Comparison of ENCODE assay signal across 10 mouse cellular contexts in genomic region chr19:10397479-10398153, GRCm38 (mm10). TPM values are rescaled to one million over a fixed set of nuclear protein-coding genes. Genes with fewer than 3 reads are reported as not detected.
DNase-seq lines count a peak whose midpoint lies in the region; ATAC-seq and TF ChIP-seq lines count a peak whose summit lies in the region.
"Had no signal": no experiment of that assay in that cellular context is flagged by ENCODE, and none has a peak within 500 bp of the region (broad histone marks: within the 10 kb centered on the region; RNA-seq: fewer than 3 reads in every experiment).

No protein-coding gene starts in this region.

- TF ChIP-seq CTCF in cortical plate, adult 2 months (IDR thresholded peaks at IDR 0.05; ENCODE audit: extremely low read depth, insufficient read depth, low read length) = no peak

- H3K27ac ChIP-seq in midbrain, embryonic 13.5 days = 0 out of 2 replicates have a peak overlapping the region, but pooled peaks have one; percentile 6
- H3K27ac ChIP-seq in midbrain, embryonic 16.5 days (ENCODE audit: low read length) = no peak overlapping the region
- peak overlapping the region; percentile 93 for H3K27ac ChIP-seq in cortical plate, adult 2 months (ENCODE audit: insufficient read depth, low read length)
- H3K27ac ChIP-seq: hindbrain, embryonic 14.5 days; limb, embryonic 13.5 days; stomach, embryonic 15.5 days had no signal

- ATAC-seq in midbrain, embryonic 13.5 days = no peak
- no peak for ATAC-seq in midbrain, embryonic 16.5 days
- no peak for ATAC-seq in megakaryocyte progenitor cell, adult 5-6 weeks (replicated peaks; ENCODE audit: poor library complexity)

- H3K27me3 ChIP-seq in midbrain, embryonic 13.5 days = no peaks in the 10 kb centered on the region
- H3K27me3 ChIP-seq in midbrain, embryonic 16.5 days (ENCODE audit: control insufficient read depth, insufficient read depth, low read depth, low read length) = no peaks in the 10 kb centered on the region
- H3K27me3 ChIP-seq: stomach, embryonic 15.5 days had no signal

- H3K4me2 ChIP-seq in midbrain, embryonic 13.5 days (replicated peaks) = no peak overlapping the region
- H3K4me2 ChIP-seq in midbrain, embryonic 16.5 days (ENCODE audit: low read length) = no peak overlapping the region
- H3K4me2 ChIP-seq: hindbrain, embryonic 14.5 days; limb, embryonic 13.5 days; stomach, embryonic 15.5 days had no signal

- H3K9ac ChIP-seq in midbrain, embryonic 13.5 days (replicated peaks) = no peak overlapping the region
- no peak overlapping the region for H3K9ac ChIP-seq in midbrain, embryonic 16.5 days (ENCODE audit: low read depth, low read length)
- H3K9ac ChIP-seq: hindbrain, embryonic 14.5 days; limb, embryonic 13.5 days; stomach, embryonic 15.5 days had no signal

- H3K36me3 ChIP-seq in midbrain, embryonic 13.5 days = no peaks in the 10 kb centered on the region
- H3K36me3 ChIP-seq in midbrain, embryonic 16.5 days (ENCODE audit: control insufficient read depth, insufficient read depth, low read length) = no peaks in the 10 kb centered on the region
- H3K36me3 ChIP-seq: limb, embryonic 13.5 days; stomach, embryonic 15.5 days had no signal

- no peak for TF ChIP-seq POLR2A in cortical plate, adult 2 months (IDR thresholded peaks at IDR 0.05; ENCODE audit: extremely low read depth, insufficient read depth, low read length)

- H3K9me3 ChIP-seq in midbrain, embryonic 13.5 days = no peaks in the 10 kb centered on the region
- no peaks in the 10 kb centered on the region for H3K9me3 ChIP-seq in midbrain, embryonic 16.5 days (replicated peaks; ENCODE audit: control insufficient read depth, low read length, poor library complexity, severe bottlenecking)
- H3K9me3 ChIP-seq: limb, embryonic 13.5 days; stomach, embryonic 15.5 days had no signal

- no peak overlapping the region for H3K4me3 ChIP-seq in midbrain, embryonic 13.5 days (replicated peaks)
- no peak overlapping the region for H3K4me3 ChIP-seq in midbrain, embryonic 16.5 days (ENCODE audit: low read depth, low read length)
- no peak overlapping the region for H3K4me3 ChIP-seq in cortical plate, adult 2 months (ENCODE audit: insufficient read depth, low read length)
- H3K4me3 ChIP-seq: limb, embryonic 13.5 days; stomach, embryonic 15.5 days had no signal

- peaks cover 54% of the 10 kb centered on the region for H3K4me1 ChIP-seq in midbrain, embryonic 13.5 days (replicated peaks)
- peaks cover 10% of the 10 kb centered on the region for H3K4me1 ChIP-seq in midbrain, embryonic 16.5 days (ENCODE audit: control insufficient read depth, insufficient read depth, low read length)
- H3K4me1 ChIP-seq in cortical plate, adult 2 months (ENCODE audit: control insufficient read depth, insufficient read depth, low read length) = peaks cover 16% of the 10 kb centered on the region
- H3K4me1 ChIP-seq: limb, embryonic 13.5 days had no signal

- WGBS in midbrain, embryonic 13.5 days = 37% methylated on average over 8 of the region's 8 CpGs
- 44% methylated on average over 8 of the region's 8 CpGs for WGBS in midbrain, embryonic 16.5 days

- peak; percentile 77 to 86 for DNase-seq in left cerebral cortex, adult 9 months (ENCODE audit: low spot score in 2 of 2)
- DNase-seq in spleen, postnatal 10 days (ENCODE audit: low spot score in 2 of 2) = no peak
- no peak for DNase-seq in B cell, adult 2 months

RNA-seq across cellular contexts. Expression of gene Syt7, which starts 8.7 kb away (rescaled TPM):
- 8.2 and 8.8 TPM in 2 replicates for polyA plus RNA-seq in midbrain, embryonic 13.5 days (2015; fragmentation: Nextera tagmentation; extraction: Ambion mirVana)
- polyA plus RNA-seq in midbrain, embryonic 16.5 days (2015; fragmentation: Nextera tagmentation; extraction: Ambion mirVana) = 13.6 and 15.5 TPM in 2 replicates
- polyA plus RNA-seq in cortical plate, adult 2 months (2012; rRNA removed) = 213 and 252 TPM in 2 replicates
- not detected in 2 replicates for total RNA-seq in megakaryocyte progenitor cell, adult 5-6 weeks (2015)
- not detected in 2 replicates for total RNA-seq in megakaryocyte progenitor cell, adult 5-6 weeks (2017)

RNA-seq across cellular contexts. Expression of gene Lrrc10b, which starts 59.7 kb away (rescaled TPM):
- 0.71 and 0.76 TPM in 2 replicates for polyA plus RNA-seq in midbrain, embryonic 13.5 days (2015; fragmentation: Nextera tagmentation; extraction: Ambion mirVana)
- 1.9 and 2.0 TPM in 2 replicates for polyA plus RNA-seq in midbrain, embryonic 16.5 days (2015; fragmentation: Nextera tagmentation; extraction: Ambion mirVana)
- polyA plus RNA-seq in cortical plate, adult 2 months (2012; rRNA removed) = 9.5 and 24.2 TPM in 2 replicates
- total RNA-seq in megakaryocyte progenitor cell, adult 5-6 weeks (2015) = not detected in 2 replicates
- not detected in 2 replicates for total RNA-seq in megakaryocyte progenitor cell, adult 5-6 weeks (2017)

Comparison
In these comparisons a context has a peak if more than half of its experiments do, and no peak if none do; other contexts are left out.
1. DNase-seq: peak in left cerebral cortex, adult 9 months (2 of 2); none in spleen, postnatal 10 days (0 of 2) and B cell, adult 2 months (0 of 2).
2. RNA of gene Syt7, which starts 8.7 kb away (polyA plus RNA-seq): 213 to 252 TPM in cortical plate, adult 2 months; 13.6 to 15.5 TPM in midbrain, embryonic 16.5 days and 8.2 to 8.8 TPM in midbrain, embryonic 13.5 days; every median in the first group is over 10 times any median in the second.